Mouse (Mus musculus): ENCODE measurements around the gene Cdk5r2. TPM values are rescaled to one million over a fixed set of nuclear protein-coding genes. Genes with fewer than 3 reads are reported as not detected.
A peak's percentile ranks its signal among the peaks of the same experiment; 100 is the strongest.

Gene Cdk5r2
- total and polyA plus RNA-seq, 3 experiments, result 0.04 to 0.24 TPM; not detected in 1

GRCm38 (mm10) chr1:74816612-74817199 is 38.0 kb upstream of the Cdk5r2 start (continued):
- TF ChIP-seq KAT2A (IDR thresholded peaks at IDR 0.05; ENCODE audit: insufficient replicate concordance, low read length) (0 out of 2 replicates have a peak, but pooled peaks have one; percentile 62), JUN (IDR thresholded peaks at IDR 0.05; ENCODE audit: insufficient read depth, low read depth, low read length) (no peak), PAX5 (IDR thresholded peaks at IDR 0.05; ENCODE audit: low read length) (no peak), CHD2 (IDR thresholded peaks at IDR 0.05; ENCODE audit: low read length) (peak; percentile 99), IRF4 (IDR thresholded peaks at IDR 0.05; ENCODE audit: low read depth, low read length) (peak; percentile 82), MXI1 (IDR thresholded peaks at IDR 0.05; ENCODE audit: low read depth, low read length) (peak; percentile 86), MYC (IDR thresholded peaks at IDR 0.05; ENCODE audit: low read depth, low read length) (peak; percentile 73), ELF1 (IDR thresholded peaks at IDR 0.05; ENCODE audit: low read depth, low read length) (peak; percentile 98), MAZ (IDR thresholded peaks at IDR 0.05; ENCODE audit: low read depth, low read length) (0 out of 2 replicates have a peak, but pooled peaks have one; percentile 48), UBTF (IDR thresholded peaks at IDR 0.05; ENCODE audit: low read depth, low read length) (peak; percentile 87), ETS1 (conservative IDR thresholded peaks at IDR 0.05; ENCODE audit: low read depth, low read length) (no peak), TBP (conservative IDR thresholded peaks at IDR 0.05; ENCODE audit: low read depth, low read length) (peak; percentile 98), SMC3 (IDR thresholded peaks at IDR 0.05; ENCODE audit: low read depth, low read length) (no peak), MAFK (IDR thresholded peaks at IDR 0.05; ENCODE audit: insufficient replicate concordance, low read length) (peak; percentile 65; the same call in 1 of the 2 replicates), GABPA (IDR thresholded peaks at IDR 0.05; ENCODE audit: insufficient replicate concordance, low read depth, low read length) (no peak), MAX (IDR thresholded peaks at IDR 0.05; ENCODE audit: low read length) (peak; percentile 67), ZMIZ1 (IDR thresholded peaks at IDR 0.05; ENCODE audit: low read depth, low read length) (peak; percentile 96), EP300 (IDR thresholded peaks at IDR 0.05; ENCODE audit: low read length) (no peak; the same call in 1 of the 2 replicates), CTCF (conservative IDR thresholded peaks at IDR 0.05 in 1 of 2, IDR thresholded peaks at IDR 0.05 in 1 of 2; ENCODE audit: low read depth in 2 of 2, low read length in 2 of 2) (no peak), TCF12 (IDR thresholded peaks at IDR 0.05; ENCODE audit: low read depth, low read length) (peak; percentile 91), ZKSCAN1 (IDR thresholded peaks at IDR 0.05; ENCODE audit: borderline replicate concordance, low read depth, low read length) (no peak), ZNF384 (IDR thresholded peaks at IDR 0.05; ENCODE audit: low read depth, low read length) (no peak), RAD21 (IDR thresholded peaks at IDR 0.05; ENCODE audit: low read depth, low read length) (no peak)

- Histone ChIP-seq H3K9me3 (replicated peaks; ENCODE audit: low read length) (no peaks in the 10 kb centered on the region), H3K36me3 (replicated peaks in 1 of 2; ENCODE audit: control insufficient read depth in 1 of 2, insufficient read depth in 1 of 2, low read length in 1 of 2) (peaks cover 0 to 11% of the 10 kb centered on the region in 2 experiments), H3K4me1 (ENCODE audit: control insufficient read depth in 1 of 2, insufficient read depth in 2 of 2) (peaks cover 7 to 33% of the 10 kb centered on the region in 2 experiments; a peak in 3 of 4 replicates), H3K79me2 (replicated peaks; ENCODE audit: control insufficient read depth, extremely low read depth, insufficient read depth, poor library complexity, severe bottlenecking) (no peaks in the 10 kb centered on the region), H3K9ac (ENCODE audit: insufficient read depth, low read depth) (peak overlapping the region; percentile 95), H3K4me3 (replicated peaks in 1 of 3; ENCODE audit: low read depth in 2 of 3, low read length in 2 of 3, poor library complexity in 1 of 3) (peak overlapping the region; percentile 68 to 95 (median 86)), H3K27me3 (replicated peaks) (peaks cover 1% of the 10 kb centered on the region), H3K27ac (ENCODE audit: insufficient read depth, low read depth) (peak overlapping the region; percentile 40; the same call in 1 of the 2 replicates), H3K4me2 (ENCODE audit: insufficient read depth, low read depth, poor library complexity, severe bottlenecking) (peak overlapping the region; percentile 69)
- DNase-seq (ENCODE audit: extremely low read depth), result no peak
- in situ Hi-C loops (cut with MboI; ENCODE audit: low pct_ligation_motif_present, low pct_unique_long_range_greater_than_20kb, low sequenced_read_pairs), result no loop called here
- TF ChIP-seq MXI1 (IDR thresholded peaks at IDR 0.05; ENCODE audit: low read depth, low read length), result peak; percentile 23
- peak; percentile 74; the same call in 1 of the 2 replicates for TF ChIP-seq SIN3A (IDR thresholded peaks at IDR 0.05; ENCODE audit: low read length)
- TF ChIP-seq GABPA (IDR thresholded peaks at IDR 0.05; ENCODE audit: insufficient replicate concordance, low read depth, low read length), result no peak
- no peak; the same call in 1 of the 2 replicates for TF ChIP-seq IRF4 (IDR thresholded peaks at IDR 0.05; ENCODE audit: low read depth, low read length)
- no peak for TF ChIP-seq ETS1 (conservative IDR thresholded peaks at IDR 0.05; ENCODE audit: low read depth, low read length)
- TF ChIP-seq JUN (IDR thresholded peaks at IDR 0.05; ENCODE audit: insufficient read depth, low read depth, low read length), result no peak
- TF ChIP-seq EP300 (IDR thresholded peaks at IDR 0.05; ENCODE audit: low read length), result 0 out of 2 replicates have a peak, but pooled peaks have one; percentile 34
- no peak for TF ChIP-seq HCFC1 (IDR thresholded peaks at IDR 0.05; ENCODE audit: low read depth, low read length)
- TF ChIP-seq CHD1 (IDR thresholded peaks at IDR 0.05; ENCODE audit: low read depth, low read length), result 0 out of 2 replicates have a peak, but pooled peaks have one; percentile 77
- TF ChIP-seq TCF12 (IDR thresholded peaks at IDR 0.05; ENCODE audit: low read depth, low read length), result no peak
- no peak for TF ChIP-seq MEF2A (IDR thresholded peaks at IDR 0.05; ENCODE audit: borderline replicate concordance, low read depth, low read length)
- TF ChIP-seq PAX5 (IDR thresholded peaks at IDR 0.05; ENCODE audit: low read length), result no peak
- dilution Hi-C loops (cut with MboI; ENCODE audit: extremely low pct_ligation_motif_present, extremely low pct_unique_long_range_greater_than_20kb, low sequenced_read_pairs), result no loop called here
These were observed 37.5 kb upstream of the Cdk5r2 start for GRCm38 (mm10) chr1:74817219-74817618.
